Mouse (Mus musculus) right cerebral cortex, postnatal 36 days (tissue): ENCODE results near the gene Sf3b1.
"Not testable (repeated sequence)": the region's sequence is repeated elsewhere in the genome, so short reads cannot be mapped to it uniquely, and the experiment has no call there.

Source experiments
- DNase-seq, 2 experiments: peaks; one replicate each; pipeline ENCODE4 v3.0.0; 2022; ENCODE audit warnings: low spot score in 2 of 2, mixed read lengths in 1 of 2

The Sf3b1 gene

DNA sequence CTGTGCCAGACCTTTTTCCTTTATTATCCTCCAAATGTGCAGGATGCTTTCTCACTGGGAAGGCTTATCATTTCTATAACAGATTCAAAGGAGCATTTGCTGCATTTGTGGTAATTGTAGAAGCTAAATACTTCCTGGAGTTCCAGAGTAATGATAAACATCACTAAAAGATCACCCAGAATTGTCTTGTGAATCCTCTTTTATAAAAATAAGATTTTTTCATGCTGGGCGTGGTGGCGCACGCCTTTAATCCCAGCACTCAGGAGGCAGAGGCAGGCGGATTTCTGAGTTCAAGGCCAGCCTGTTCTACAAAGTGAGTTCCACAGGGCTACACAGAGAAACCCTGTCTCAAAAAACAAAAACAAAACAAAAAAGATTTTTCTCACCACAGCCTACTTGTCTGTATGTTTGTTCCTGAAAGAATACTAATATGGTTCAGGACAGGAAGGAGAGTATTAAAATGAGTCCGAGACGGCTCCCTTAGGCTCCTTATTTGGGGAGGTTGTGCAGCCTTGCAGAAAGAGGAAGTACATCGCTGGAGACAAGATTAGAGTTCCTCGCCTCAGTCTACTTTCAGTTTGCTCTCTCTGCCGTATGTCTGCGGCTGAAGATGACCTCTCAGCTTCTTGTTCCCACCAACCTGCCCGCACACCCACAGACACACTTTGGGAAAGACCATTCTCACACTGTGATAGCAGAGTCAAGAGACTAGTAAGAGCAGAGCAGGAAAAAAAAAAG lies 1.4 kb upstream of the Sf3b1 start:
- no peak for DNase-seq

GRCm38 (mm10) chr1:55027966-55028365 lies 685 bp upstream of the Sf3b1 start:
- no peak for DNase-seq

DNA sequence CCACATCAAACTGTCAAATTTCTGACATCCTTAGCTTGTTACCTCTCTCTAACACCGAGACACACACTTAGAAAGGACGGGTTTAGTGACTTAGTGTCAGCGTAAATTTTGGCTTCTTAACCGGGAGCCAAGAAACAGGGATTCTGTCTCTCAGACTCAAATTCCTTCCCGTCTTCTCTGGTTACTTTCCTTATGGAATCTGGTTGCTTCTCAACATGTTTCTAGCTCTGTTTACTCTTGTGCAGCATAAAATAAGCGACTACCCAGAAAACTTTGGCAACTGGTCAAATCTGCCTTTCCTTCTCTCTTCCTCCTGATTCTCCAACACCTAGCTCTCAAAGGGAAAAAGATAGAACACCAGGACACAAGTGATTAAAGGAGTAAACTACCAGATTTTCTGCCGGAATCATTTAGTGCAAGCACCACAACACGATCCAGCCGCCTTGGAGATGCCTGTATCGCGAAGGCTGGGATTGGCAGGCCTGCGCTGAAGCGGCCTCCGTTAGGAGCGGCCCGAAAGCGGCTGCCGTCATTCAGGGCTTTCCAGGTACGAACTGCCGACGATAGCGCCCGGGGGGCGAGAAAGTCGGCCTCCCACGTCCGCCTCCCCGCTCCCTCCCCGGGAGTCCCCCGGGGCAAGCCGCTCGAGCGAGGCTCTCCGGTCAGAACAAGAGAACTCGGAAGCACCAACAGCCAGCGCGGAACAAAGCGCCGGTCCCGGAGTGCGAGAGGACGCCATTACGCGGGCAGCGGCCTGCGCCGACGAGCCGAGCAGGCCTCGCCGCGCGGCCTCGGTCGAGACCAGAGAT lies 633 bp downstream of the Sf3b1 start:
- peak; percentile 1 to 31 for DNase-seq

DNA sequence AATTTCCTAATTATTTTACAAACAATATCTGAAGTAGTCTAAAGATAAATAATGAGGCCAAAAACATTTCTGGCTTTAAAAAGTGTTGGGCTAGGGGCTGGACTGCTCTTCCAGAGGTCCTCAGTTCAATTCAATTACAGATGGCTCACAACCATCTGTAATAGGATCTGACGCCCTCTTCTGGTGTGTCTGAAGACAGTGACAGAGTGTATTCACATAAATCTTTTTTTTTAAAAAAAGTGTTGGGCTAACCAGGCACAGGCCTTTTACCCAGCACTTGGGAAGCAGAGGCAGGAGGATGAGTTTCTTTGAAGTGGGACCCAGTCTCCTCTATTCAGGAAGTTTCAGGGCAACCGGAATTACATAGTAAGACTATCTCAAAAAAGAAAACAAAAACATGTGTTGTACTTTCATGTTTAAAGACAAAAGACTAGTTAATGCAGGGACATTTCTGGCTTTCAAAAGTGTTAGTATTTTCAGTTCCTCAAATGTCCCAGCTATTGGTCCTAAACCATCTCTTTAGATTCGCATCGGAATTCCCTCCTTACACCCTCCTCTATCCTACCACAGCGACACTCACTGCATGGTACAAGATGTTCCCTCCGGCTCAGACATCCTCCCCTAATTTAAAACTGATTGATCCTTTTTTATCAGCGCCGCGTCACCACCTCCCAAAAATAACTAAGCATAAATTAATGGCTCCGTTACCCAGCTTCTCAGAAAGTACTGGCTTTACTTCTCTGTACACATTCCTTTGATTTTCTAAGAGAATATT lies 1.4 kb downstream of the Sf3b1 start:
- peak; percentile 3 to 18 for DNase-seq

- no peak for DNase-seq
Observed at GRCm38 (mm10) chr1:55021907-55022306, 5.4 kb downstream of the Sf3b1 start.

DNA sequence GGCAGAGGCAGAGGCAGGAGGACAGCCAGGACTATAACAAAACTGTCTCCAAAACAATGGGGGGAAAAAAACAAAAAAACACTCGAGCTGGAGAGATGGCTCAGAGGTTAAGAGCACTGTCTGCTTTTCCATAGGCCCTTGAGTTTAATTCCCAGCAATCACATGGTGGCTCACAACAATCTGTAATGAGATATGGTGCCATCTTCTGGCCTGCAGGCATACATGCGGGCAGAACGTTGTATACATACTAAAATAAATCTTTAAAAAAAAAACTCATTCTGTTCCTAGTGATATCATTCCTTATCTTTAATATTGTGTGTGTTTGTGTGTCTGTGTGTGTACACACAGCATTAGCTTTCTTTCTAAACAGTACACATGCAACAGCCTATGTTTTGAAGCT lies 14.8 kb downstream of the Sf3b1 start:
- DNase-seq: no peak

GRCm38 (mm10) chr1:55008313-55008712 lies 19.0 kb downstream of the Sf3b1 start:
- DNase-seq: not testable (repeated sequence)

GRCm38 (mm10) chr1:54993581-54993980 lies 33.7 kb downstream of the Sf3b1 start:
- no peak for DNase-seq

DNA sequence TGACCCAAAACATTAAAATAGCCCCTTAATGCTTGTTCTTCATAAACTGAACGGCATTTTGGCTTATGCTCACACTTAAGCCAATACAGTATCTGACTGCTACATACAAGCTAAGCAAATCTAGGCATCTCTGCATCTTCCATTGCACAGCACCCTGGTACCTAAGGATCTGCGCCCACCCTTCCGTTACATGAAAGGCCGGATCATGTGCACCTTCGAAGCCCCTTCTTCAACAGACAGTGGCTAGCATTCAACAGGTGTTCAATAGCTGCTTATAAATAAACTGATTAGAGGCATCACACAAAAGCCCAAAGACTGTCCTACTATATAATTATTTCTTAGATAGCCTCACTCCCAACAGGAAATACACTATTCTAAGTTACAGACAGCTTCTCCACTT lies 41.0 kb downstream of the Sf3b1 start:
- DNase-seq: no peak

DNA sequence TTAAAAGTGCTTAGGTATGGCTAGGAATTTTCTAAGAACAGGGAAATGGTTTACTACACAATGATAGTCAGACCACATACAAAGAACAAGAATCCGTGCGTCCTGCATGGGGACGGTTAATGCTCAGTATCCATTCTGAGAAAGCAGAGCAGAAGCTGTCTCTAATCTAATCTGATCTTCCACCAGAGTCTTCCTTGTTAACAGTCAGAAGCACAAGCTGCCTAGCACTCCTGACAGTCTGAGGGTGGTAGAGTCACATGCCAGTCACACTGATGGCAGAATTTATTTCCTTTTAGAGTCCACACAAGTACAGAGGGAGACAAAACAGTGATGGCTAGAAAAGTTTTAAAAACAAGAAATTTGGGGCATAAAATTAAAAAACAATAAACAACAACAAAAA lies 41.5 kb downstream of the Sf3b1 start:
- no peak for DNase-seq

- no peak for DNase-seq
Observed at GRCm38 (mm10) chr1:54984154-54984553, 43.1 kb downstream of the Sf3b1 start.

- DNase-seq: no peak
Observed at GRCm38 (mm10) chr1:54983339-54983738, 43.9 kb downstream of the Sf3b1 start.

GRCm38 (mm10) chr1:54982636-54983035 lies 44.6 kb downstream of the Sf3b1 start:
- no peak for DNase-seq

DNA sequence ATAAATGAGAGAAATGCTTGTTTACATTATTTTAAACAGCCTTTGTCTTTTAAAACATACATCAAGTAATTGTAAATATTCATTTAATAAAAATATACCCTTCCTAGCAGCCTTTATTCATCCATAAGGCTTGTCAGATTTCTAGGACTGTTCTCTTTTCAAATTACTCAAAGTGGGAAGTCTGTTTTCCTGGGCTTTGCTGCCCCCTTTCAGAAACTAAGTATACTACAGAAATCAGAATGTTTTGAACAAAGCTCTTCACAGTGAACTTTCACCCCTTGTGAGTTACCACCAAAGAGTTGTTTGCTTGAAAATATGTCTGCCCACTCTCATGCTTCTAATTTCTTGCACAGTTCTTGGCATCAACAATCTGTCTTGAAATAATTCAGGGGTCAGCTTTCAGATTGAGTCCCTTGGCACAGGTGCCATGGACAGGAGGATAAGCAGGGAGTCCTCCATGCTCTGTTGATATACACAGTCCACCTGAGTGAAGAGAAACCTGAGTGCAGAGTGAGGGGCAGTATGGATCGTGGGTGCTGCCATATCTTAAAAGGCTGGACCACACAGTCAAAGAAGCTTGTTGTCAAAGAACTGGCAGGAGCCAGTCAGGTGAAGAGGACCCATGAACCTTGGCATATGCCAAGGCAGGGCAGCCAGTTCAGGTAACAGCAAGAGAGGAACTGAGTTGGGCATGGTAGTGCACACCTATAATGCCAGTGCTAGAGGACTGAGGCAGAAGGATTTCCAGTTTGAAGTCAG lies 47.9 kb downstream of the Sf3b1 start:
- DNase-seq: no peak

- DNase-seq: no peak
Observed at GRCm38 (mm10) chr1:54971687-54972404, 55.4 kb downstream of the Sf3b1 start.

GRCm38 (mm10) chr1:54966858-54967257 lies 60.4 kb downstream of the Sf3b1 start:
- DNase-seq: no peak

- DNase-seq: no peak
Observed at GRCm38 (mm10) chr1:54965159-54965995, 61.9 kb downstream of the Sf3b1 start.

DNA sequence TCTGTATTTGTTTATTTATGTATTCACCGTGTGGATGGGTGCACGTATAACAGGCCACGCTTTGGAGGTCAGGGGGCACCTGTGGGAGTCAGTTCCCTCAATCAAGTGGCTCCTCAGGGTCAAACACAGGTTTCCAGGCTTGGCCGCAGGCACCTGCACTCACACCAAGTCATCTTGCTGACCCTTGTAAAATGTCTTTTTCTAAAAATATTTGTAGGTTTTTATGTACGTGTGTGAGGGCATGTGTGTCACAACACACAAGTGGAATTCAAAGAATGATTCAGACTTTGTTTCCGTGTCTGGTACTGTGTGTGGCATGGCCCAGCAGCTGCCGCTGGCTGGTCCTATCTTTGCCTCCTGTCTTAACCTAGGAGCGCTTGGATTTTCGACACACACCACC lies 65.6 kb downstream of the Sf3b1 start:
- no peak for DNase-seq

DNA sequence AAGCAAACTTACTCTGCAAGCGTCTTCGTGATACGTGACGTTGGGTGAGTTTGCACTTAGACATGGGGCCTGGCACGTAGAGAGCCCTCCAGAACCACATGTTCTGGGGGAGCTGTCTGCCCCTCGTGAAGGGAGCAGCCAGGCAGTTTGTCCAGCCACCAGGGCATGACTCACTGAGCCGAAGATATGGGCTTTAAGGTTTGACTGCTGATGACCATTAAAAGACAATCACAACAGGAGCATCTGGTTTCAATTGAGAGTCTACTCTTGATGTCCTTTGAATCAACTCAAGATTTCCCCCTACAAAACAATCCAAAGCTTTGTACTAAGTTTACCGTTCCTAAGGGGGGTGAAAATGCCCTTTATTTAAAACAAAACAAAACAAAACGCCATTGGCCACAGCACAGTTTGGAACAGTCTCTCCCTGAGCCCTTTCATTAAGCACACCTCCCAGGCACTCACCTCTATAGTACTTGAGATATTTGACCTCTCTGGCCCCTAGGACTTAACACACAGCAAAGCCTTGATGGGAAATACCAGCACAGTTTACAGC lies 66.6 kb downstream of the Sf3b1 start:
- DNase-seq: no peak

GRCm38 (mm10) chr1:54958525-54958924 lies 68.8 kb downstream of the Sf3b1 start:
- DNase-seq: no peak
